Mouse (Mus musculus): ENCODE results near the gene Pepd. TPM values are rescaled to one million over a fixed set of nuclear protein-coding genes. Genes with fewer than 3 reads are reported as not detected.

Gene Pepd
- polyA plus RNA-seq, 1 experiment = 61.5 TPM

GRCm38 (mm10) chr7:35054977-35055618 is 142.9 kb downstream of the Pepd start:
- 34% methylated on average over 2 of the region's 2 CpGs for WGBS
- H3K4me1 ChIP-seq (ENCODE audit: control insufficient read depth, insufficient read depth, low read length) = peaks cover 19% of the 10 kb centered on the region
- TF ChIP-seq CTCF (IDR thresholded peaks at IDR 0.05; ENCODE audit: insufficient read depth, low read length) (no peak), POLR2A (IDR thresholded peaks at IDR 0.05; ENCODE audit: borderline replicate concordance, extremely low read depth, low read depth, low read length) (no peak)
- H3K4me3 ChIP-seq (replicated peaks; ENCODE audit: extremely low read depth, low read depth, low read length) = peak overlapping the region; percentile 98
- DNase-seq = no peak

- H3K4me1 ChIP-seq (ENCODE audit: control insufficient read depth, insufficient read depth, low read length) = peaks cover 19% of the 10 kb centered on the region
These were observed 143.6 kb downstream of the Pepd start for GRCm38 (mm10) chr7:35055619-35056435.

DNA sequence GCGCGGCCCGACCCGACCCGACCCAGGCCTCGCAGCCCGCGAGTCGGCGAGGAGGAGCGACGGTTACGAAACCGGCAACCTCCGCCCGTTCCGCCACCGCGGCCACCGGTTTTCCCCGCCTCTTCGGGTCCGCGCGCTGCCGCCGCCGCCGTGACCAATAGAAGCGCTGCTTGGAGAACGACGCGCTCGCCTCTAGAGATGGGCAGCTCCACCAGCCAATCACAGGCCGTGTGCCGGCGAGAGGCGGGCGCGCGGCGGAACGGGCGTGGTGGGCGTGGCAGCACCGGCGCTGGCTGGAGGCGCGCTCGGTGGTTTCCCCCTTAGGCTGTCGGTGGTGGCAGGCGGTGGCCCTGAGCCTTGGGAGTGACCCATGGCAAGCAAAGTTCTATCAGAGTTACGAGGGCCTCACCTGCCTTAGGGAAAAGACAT is 144.3 kb downstream of the Pepd start, which contains the start of gene Cebpg:
Cebpg (minus strand) TSS at position 138 of the 429 bp plus-strand sequence.
- TF ChIP-seq CTCF (IDR thresholded peaks at IDR 0.05; ENCODE audit: insufficient read depth, low read length) (no peak), POLR2A (IDR thresholded peaks at IDR 0.05; ENCODE audit: borderline replicate concordance, extremely low read depth, low read depth, low read length) (peak; percentile 69; the same call in 1 of the 2 replicates)
- peaks cover 17% of the 10 kb centered on the region for H3K4me1 ChIP-seq (ENCODE audit: control insufficient read depth, insufficient read depth, low read length)
- peak within 1 kb of the TSS; percentile 98 for H3K4me3 ChIP-seq (replicated peaks; ENCODE audit: extremely low read depth, low read depth, low read length)
- WGBS = under 1% methylated on average over 47 of the region's 53 CpGs
- peak; percentile 98 for DNase-seq

More at GRCm38 (mm10) chr7:35055619-35056435, 143.6 kb downstream of the Pepd start:
- WGBS = under 1% methylated on average over 66 of the region's 77 CpGs
- TF ChIP-seq POLR2A (IDR thresholded peaks at IDR 0.05; ENCODE audit: borderline replicate concordance, extremely low read depth, low read depth, low read length) (peak; percentile 10; the same call in 1 of the 2 replicates), CTCF (IDR thresholded peaks at IDR 0.05; ENCODE audit: insufficient read depth, low read length) (no peak)
- DNase-seq = peak; percentile 72
- peak overlapping the region; percentile 98 for H3K4me3 ChIP-seq (replicated peaks; ENCODE audit: extremely low read depth, low read depth, low read length)

DNA sequence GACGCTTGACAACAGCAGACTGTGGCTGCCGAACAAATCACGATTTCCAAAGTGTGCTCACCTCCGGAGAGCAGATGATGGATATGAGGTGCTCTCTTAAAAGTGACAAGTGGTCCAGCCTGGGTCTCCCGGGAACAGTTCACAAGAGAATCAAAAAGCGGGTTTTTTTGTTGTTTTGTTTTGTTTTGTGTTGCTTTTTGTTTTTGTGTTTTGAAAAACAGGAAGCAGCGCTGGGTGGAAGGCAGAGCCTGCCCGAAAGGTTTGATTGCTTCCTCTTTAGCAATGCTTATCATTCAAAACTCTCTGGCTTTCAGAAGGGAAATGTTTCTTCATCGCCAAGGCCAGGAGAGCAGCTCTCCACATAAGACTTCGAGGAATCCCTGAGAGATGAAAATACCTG is 144.8 kb downstream of the Pepd start:
- H3K4me1 ChIP-seq (ENCODE audit: control insufficient read depth, insufficient read depth, low read length) = peaks cover 17% of the 10 kb centered on the region

DNA sequence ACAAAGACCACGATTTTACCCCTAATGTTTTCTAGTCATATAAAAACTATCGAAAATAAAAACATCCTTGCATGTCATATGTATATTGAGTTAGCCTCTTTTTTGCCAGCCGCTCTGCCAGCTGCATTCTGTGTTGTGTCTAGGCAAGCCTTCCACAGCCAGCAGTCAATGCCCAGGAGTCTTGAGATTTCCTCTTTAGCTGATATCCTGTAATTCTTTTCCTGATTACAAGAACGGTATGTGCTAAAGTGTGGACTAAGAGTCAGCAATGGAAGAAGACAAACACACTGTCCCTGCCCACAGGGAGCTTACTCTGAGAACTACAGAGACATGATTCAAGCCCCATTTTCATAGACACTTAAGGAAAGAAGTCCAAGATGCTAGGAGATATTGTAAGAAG is 145.4 kb downstream of the Pepd start:
- H3K4me1 ChIP-seq (ENCODE audit: control insufficient read depth, insufficient read depth, low read length) = peaks cover 17% of the 10 kb centered on the region
- no peak overlapping the region for H3K4me3 ChIP-seq (replicated peaks; ENCODE audit: extremely low read depth, low read depth, low read length)
- TF ChIP-seq POLR2A (IDR thresholded peaks at IDR 0.05; ENCODE audit: borderline replicate concordance, extremely low read depth, low read depth, low read length) (no peak), CTCF (IDR thresholded peaks at IDR 0.05; ENCODE audit: insufficient read depth, low read length) (no peak)
- WGBS = 50% methylated on average over 4 of the region's 4 CpGs
- no peak for DNase-seq

More for the DNA sequence above, 144.8 kb downstream of the Pepd start:
- DNase-seq = no peak
- TF ChIP-seq POLR2A (IDR thresholded peaks at IDR 0.05; ENCODE audit: borderline replicate concordance, extremely low read depth, low read depth, low read length) (no peak), CTCF (IDR thresholded peaks at IDR 0.05; ENCODE audit: insufficient read depth, low read length) (no peak)
- peak overlapping the region; percentile 73 for H3K4me3 ChIP-seq (replicated peaks; ENCODE audit: extremely low read depth, low read depth, low read length)
- 3% methylated on average over 10 of the region's 10 CpGs for WGBS

DNA sequence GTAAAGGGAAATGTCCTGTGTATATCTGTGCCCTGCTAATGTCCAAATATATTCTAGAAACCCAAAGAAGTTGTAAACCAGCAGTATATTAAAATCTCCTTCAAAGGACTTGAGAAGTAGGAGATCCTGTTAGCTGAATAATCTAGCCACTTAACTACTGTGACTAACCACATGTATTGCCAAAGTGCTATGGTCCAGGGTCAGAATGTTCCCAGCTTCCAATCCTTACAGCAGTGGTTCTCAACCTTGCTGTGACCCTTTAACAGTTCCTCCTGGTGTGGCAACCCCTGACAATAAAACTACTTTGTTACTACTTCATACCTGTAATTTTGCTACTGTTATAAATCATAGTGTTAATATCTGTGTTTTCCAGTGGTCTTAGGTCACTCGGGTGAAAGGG is 146.2 kb downstream of the Pepd start:
- no peak for TF ChIP-seq CTCF (IDR thresholded peaks at IDR 0.05; ENCODE audit: insufficient read depth, low read length)
- TF ChIP-seq POLR2A (IDR thresholded peaks at IDR 0.05; ENCODE audit: borderline replicate concordance, extremely low read depth, low read depth, low read length) = no peak
- DNase-seq = no peak
- WGBS = 69% methylated on average over 1 of the region's 1 CpGs

DNA sequence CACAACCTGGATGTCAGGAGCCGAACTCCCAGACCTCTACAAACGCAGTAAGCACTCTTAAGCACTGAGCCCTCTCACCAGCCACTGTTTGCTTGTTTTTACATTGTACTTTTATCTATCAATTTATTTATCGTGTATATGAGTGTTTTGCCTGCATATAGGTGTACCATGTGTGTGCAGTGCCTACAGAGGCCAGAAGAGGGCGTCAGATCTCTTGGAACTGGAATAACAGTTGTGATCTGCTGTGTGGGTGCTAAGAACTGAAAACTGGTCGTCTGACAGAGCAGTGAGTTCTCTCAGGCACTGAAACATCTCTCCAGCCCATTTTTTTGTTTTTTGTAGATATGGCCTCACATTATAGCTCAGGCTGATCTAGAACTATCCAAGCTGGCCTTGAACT is 147.3 kb downstream of the Pepd start:
- WGBS = 71% methylated on average over 5 of the region's 5 CpGs
- DNase-seq = no peak
- no peak for TF ChIP-seq POLR2A (IDR thresholded peaks at IDR 0.05; ENCODE audit: borderline replicate concordance, extremely low read depth, low read depth, low read length)
- no peak for TF ChIP-seq CTCF (IDR thresholded peaks at IDR 0.05; ENCODE audit: insufficient read depth, low read length)
- H3K4me1 ChIP-seq (ENCODE audit: control insufficient read depth, insufficient read depth, low read length) = peaks cover 11% of the 10 kb centered on the region
- no peak overlapping the region for H3K4me3 ChIP-seq (replicated peaks; ENCODE audit: extremely low read depth, low read depth, low read length)

More for the DNA sequence above, 146.2 kb downstream of the Pepd start:
- Histone ChIP-seq H3K4me1 (ENCODE audit: control insufficient read depth, insufficient read depth, low read length) (peaks cover 14% of the 10 kb centered on the region), H3K4me3 (replicated peaks; ENCODE audit: extremely low read depth, low read depth, low read length) (no peak overlapping the region)

DNA sequence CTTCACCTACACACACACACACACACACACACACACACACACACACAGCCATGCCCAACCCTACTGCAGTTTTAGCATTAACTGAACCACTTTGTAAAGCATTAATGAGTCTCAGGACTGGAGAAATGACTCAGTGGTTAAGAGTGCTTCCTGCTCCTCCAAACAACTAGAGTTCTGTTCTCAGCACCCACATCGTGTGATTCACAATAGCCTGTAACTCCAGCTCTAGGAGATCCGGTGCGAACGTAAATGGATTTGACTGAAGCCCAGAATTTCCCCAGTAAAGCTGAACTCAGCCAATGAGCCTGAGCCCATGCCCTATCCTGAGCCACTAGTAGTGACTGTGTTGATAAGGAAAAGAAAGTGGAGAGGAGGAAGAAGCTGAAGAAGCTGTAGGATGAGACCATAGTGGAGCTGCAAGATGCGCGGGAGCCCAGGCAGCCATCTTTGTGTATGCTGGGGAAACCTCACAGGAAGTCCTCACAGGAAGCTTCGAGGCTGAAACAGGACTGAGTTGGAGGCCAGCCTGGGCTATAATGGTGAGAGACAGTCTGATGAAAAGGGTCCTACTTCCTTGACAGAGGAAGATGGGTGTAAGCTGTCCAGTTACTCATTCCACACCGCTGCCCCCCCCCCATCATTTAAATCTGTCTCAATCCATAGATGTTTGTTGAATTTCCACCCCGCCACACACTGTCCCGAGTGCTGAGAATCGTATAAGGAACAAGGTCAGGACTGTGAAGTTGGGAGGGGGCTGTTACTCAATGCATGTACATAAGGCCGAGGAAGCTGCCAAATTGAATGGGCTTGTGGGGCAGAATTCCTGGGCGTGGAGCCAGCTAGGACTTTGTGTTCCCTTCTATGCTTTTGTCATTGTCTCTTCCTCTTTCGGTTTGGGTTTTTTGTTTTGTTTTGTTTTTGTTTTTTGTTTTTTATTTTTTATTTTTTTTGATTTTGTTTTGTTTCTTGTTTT is 152.4 kb downstream of the Pepd start:
- H3K4me1 ChIP-seq (ENCODE audit: control insufficient read depth, insufficient read depth, low read length) = no peaks in the 10 kb centered on the region; the same call in 1 of the 2 replicates
- WGBS = 54% methylated on average over 14 of the region's 14 CpGs
- TF ChIP-seq POLR2A (IDR thresholded peaks at IDR 0.05; ENCODE audit: borderline replicate concordance, extremely low read depth, low read depth, low read length) (no peak), CTCF (IDR thresholded peaks at IDR 0.05; ENCODE audit: insufficient read depth, low read length) (no peak)
- no peak for DNase-seq
- H3K4me3 ChIP-seq (replicated peaks; ENCODE audit: extremely low read depth, low read depth, low read length) = no peak overlapping the region
